Mouse (Mus musculus): ENCODE measurements at regions not wholly inside any gene's neighbourhood (a gene's known extent, or its start where the extent isn't known, plus 50 kb on each side); places are given as distances from the start of the nearest gene placed in this dataset.

- TF ChIP-seq CTCF (conservative IDR thresholded peaks at IDR 0.05; ENCODE audit: insufficient read depth, insufficient read length, low read depth, low read length): no peak
- TF ChIP-seq POLR2A (IDR thresholded peaks at IDR 0.05; ENCODE audit: low read depth, low read length): no peak
These were observed 81.7 kb upstream of the Ubr2 start for GRCm38 (mm10) chr17:47092076-47092475.

Measured in kidney, adult 2 months (tissue).